Mouse (Mus musculus) lung, embryonic 14.5 days (tissue): ENCODE data around the gene Il4. TPM values are rescaled to one million over a fixed set of nuclear protein-coding genes. Genes with fewer than 3 reads are reported as not detected.

Source experiments
- ATAC-seq: fragments of 200-750 bp; cut with Nextera tagmentation; 2 replicates; pipeline ENCODE4 v1.8.0; 2017; ENCODE audit warnings: mild to moderate bottlenecking, moderate TSS enrichment, moderate library complexity; ENCODE audit not compliant: insufficient read depth
- DNase-seq: peaks from one replicate; pipeline ENCODE4 v3.0.0-alpha.2; 2015
- H3K27ac ChIP-seq: fragments of 300-500 bp; sonication (generic); 2 replicates; pipeline ENCODE4 v1.5.1; 2014; ENCODE audit warnings: low read depth, mild to moderate bottlenecking, moderate library complexity
- H3K27me3 ChIP-seq: fragments of 300-500 bp; sonication (generic); 2 replicates; pipeline ENCODE4 v1.6.1; 2014; ENCODE audit warnings: low read length, control low read depth; ENCODE audit not compliant: insufficient read depth
- H3K36me3 ChIP-seq: fragments of 300-500 bp; sonication (generic); 2 replicates; pipeline ENCODE4 v1.6.1; 2014; ENCODE audit warnings: control low read depth; ENCODE audit not compliant: insufficient read depth
- H3K4me1 ChIP-seq: fragments of 300-500 bp; sonication (generic); 2 replicates; pipeline ENCODE4 v1.6.1; 2014; ENCODE audit warnings: antibody characterized with exemption, control low read depth; ENCODE audit not compliant: insufficient read depth
- H3K4me2 ChIP-seq: fragments of 300-500 bp; sonication (generic); 2 replicates; pipeline ENCODE4 v1.6.1; 2014; ENCODE audit warnings: mild to moderate bottlenecking
- H3K4me3 ChIP-seq: fragments of 300-500 bp; sonication (generic); 2 replicates; pipeline ENCODE4 v1.5.1; 2014; ENCODE audit warnings: low read depth, low read length
- H3K9ac ChIP-seq: fragments of 300-500 bp; sonication (generic); 2 replicates; pipeline ENCODE4 v1.6.1; 2014
- H3K9me3 ChIP-seq: fragments of 300-500 bp; sonication (generic); 2 replicates; pipeline ENCODE4 v1.6.1; 2016; ENCODE audit warnings: low read depth, low read length, control low read depth
- CTCF ChIP-seq: IDR thresholded peaks from 2 replicates; pipeline ENCODE4 v1.5.1; 2016; ENCODE audit warnings: antibody characterized with exemption, low read depth
- whole genome bisulfite sequencing: fragments of 180-500 bp; shearing (Covaris S2); extraction: QIAGEN DNeasy Blood & Tissue Kit; methylation state at CpG from one replicate; pipeline ENCODE4 v1.1.7; 2014; 5-methylcytosine and 5-hydroxymethylcytosine counted together
- polyA plus RNA-seq: library from polyadenylated mRNA; unstranded; fragments of >200 nt; fragmentation: Nextera tagmentation; extraction: Ambion mirVana; gene quantifications from 2 replicates; pipeline ENCODE4 v1.2.1, GENCODE M21; 2014

Gene Il4
- polyA plus RNA-seq, 1 experiment from 2014 or later, result 2.1 TPM

GRCm38 (mm10) chr11:53623573-53623972, 5.1 kb upstream of the Il4 start:
- Histone ChIP-seq H3K9me3 (no peaks in the 10 kb centered on the region), H3K27me3 (no peaks in the 10 kb centered on the region), H3K4me2 (no peak overlapping the region), H3K27ac (no peak overlapping the region), H3K9ac (no peak overlapping the region), H3K4me3 (no peak overlapping the region), H3K4me1 (no peaks in the 10 kb centered on the region), H3K36me3 (no peaks in the 10 kb centered on the region)
- no peak for DNase-seq
- 58% methylated on average over 9 of the region's 9 CpGs for WGBS
- ATAC-seq, result no peak
- TF ChIP-seq CTCF, result no peak

- H3K4me1 ChIP-seq, result no peaks in the 10 kb centered on the region
- no peak overlapping the region for H3K4me2 ChIP-seq
- 63% methylated on average over 6 of the region's 6 CpGs for WGBS
- TF ChIP-seq CTCF, result no peak
- DNase-seq (no peak), ATAC-seq (no peak)
- H3K27me3 ChIP-seq, result no peaks in the 10 kb centered on the region
- H3K9me3 ChIP-seq, result no peaks in the 10 kb centered on the region
- H3K36me3 ChIP-seq, result no peaks in the 10 kb centered on the region
- H3K9ac ChIP-seq, result no peak overlapping the region
- H3K27ac ChIP-seq, result no peak overlapping the region
- H3K4me3 ChIP-seq, result no peak overlapping the region
Measured at GRCm38 (mm10) chr11:53622440-53622806, 4.0 kb upstream of the Il4 start.

GRCm38 (mm10) chr11:53621582-53622439, 3.3 kb upstream of the Il4 start:
- Histone ChIP-seq H3K4me2 (no peak overlapping the region), H3K27ac (no peak overlapping the region), H3K9me3 (no peaks in the 10 kb centered on the region), H3K27me3 (no peaks in the 10 kb centered on the region), H3K4me3 (no peak overlapping the region), H3K9ac (no peak overlapping the region), H3K4me1 (no peaks in the 10 kb centered on the region), H3K36me3 (no peaks in the 10 kb centered on the region)
- no peak for TF ChIP-seq CTCF
- WGBS, result 80% methylated on average over 11 of the region's 11 CpGs
- no peak for ATAC-seq
- DNase-seq, result no peak

GRCm38 (mm10) chr11:53620094-53620493, 1.6 kb upstream of the Il4 start:
- Histone ChIP-seq H3K9me3 (no peaks in the 10 kb centered on the region), H3K4me1 (no peaks in the 10 kb centered on the region), H3K27me3 (no peaks in the 10 kb centered on the region), H3K27ac (no peak overlapping the region), H3K9ac (no peak overlapping the region), H3K4me2 (no peak overlapping the region), H3K36me3 (no peaks in the 10 kb centered on the region), H3K4me3 (no peak overlapping the region)
- DNase-seq (no peak), ATAC-seq (no peak)
- TF ChIP-seq CTCF, result no peak
- WGBS, result 77% methylated on average over 4 of the region's 4 CpGs

- Histone ChIP-seq H3K4me2 (no peak overlapping the region), H3K27me3 (no peaks in the 10 kb centered on the region), H3K4me3 (no peak overlapping the region), H3K27ac (no peak overlapping the region), H3K9me3 (no peaks in the 10 kb centered on the region), H3K36me3 (no peaks in the 10 kb centered on the region), H3K4me1 (no peaks in the 10 kb centered on the region), H3K9ac (no peak overlapping the region)
- ATAC-seq (no peak), DNase-seq (no peak)
- whole genome bisulfite sequencing, result 58% methylated on average over 6 of the region's 6 CpGs
- TF ChIP-seq CTCF, result no peak
Measured at GRCm38 (mm10) chr11:53619428-53619827, 959 bp upstream of the Il4 start.

GRCm38 (mm10) chr11:53617562-53618109, 833 bp downstream of the Il4 start:
- 55% methylated on average over 4 of the region's 4 CpGs for WGBS
- Histone ChIP-seq H3K4me3 (no peak overlapping the region), H3K4me1 (no peaks in the 10 kb centered on the region), H3K27me3 (no peaks in the 10 kb centered on the region), H3K4me2 (no peak overlapping the region), H3K36me3 (no peaks in the 10 kb centered on the region), H3K27ac (no peak overlapping the region), H3K9ac (no peak overlapping the region), H3K9me3 (no peaks in the 10 kb centered on the region)
- no peak for ATAC-seq
- DNase-seq, result no peak
- TF ChIP-seq CTCF, result no peak

GRCm38 (mm10) chr11:53616748-53617558, 1.5 kb downstream of the Il4 start:
- DNase-seq (no peak), ATAC-seq (no peak)
- Histone ChIP-seq H3K27me3 (no peaks in the 10 kb centered on the region), H3K9me3 (no peaks in the 10 kb centered on the region), H3K36me3 (no peaks in the 10 kb centered on the region), H3K9ac (no peak overlapping the region), H3K4me2 (no peak overlapping the region), H3K4me3 (no peak overlapping the region), H3K4me1 (no peaks in the 10 kb centered on the region), H3K27ac (no peak overlapping the region)
- 59% methylated on average over 8 of the region's 8 CpGs for WGBS
- no peak for TF ChIP-seq CTCF
